Mouse (Mus musculus) cortical plate, adult 2 months (tissue): ENCODE measurements at regions not wholly inside any gene's neighbourhood (a gene's known extent, or its start where the extent isn't known, plus 50 kb on each side); places are given as distances from the start of the nearest gene placed in this dataset.

Experiments used
- CTCF ChIP-seq: fragments of 200-500 bp; IDR thresholded peaks from 2 replicates; pipeline ENCODE4 v1.5.1; 2011; ENCODE audit warnings: mild to moderate bottlenecking, control low read depth, low read length; ENCODE audit not compliant: insufficient read depth; ENCODE audit errors: extremely low read depth
- POLR2A ChIP-seq: fragments of 200-500 bp; IDR thresholded peaks from 2 replicates; pipeline ENCODE4 v1.6.1; 2011; ENCODE audit warnings: mild to moderate bottlenecking, low read length, control low read depth; ENCODE audit not compliant: insufficient read depth; ENCODE audit errors: extremely low read depth

DNA sequence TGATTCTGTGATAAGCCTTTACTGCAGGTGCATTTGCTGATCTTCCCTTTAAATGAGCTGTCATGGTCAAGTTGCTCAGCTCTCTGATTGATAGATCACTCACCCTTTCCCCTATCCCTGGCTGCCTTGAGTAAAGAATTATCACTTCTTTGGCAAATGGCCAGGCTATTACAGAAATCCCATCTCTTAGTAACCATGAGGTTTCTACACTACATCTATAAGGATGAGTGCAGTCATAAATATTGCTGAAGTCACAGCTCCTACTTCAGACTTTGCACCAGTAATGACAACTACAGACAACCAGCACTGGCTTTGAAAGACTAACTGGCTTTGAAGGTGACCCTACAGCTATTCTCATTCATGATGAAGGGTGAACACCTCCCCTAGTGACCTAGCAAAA lies 113.8 kb downstream of the 4930444P10Rik start:
- TF ChIP-seq CTCF (no peak), POLR2A (no peak)
